Mouse (Mus musculus): ENCODE results near the gene Lgalsl.

DNA sequence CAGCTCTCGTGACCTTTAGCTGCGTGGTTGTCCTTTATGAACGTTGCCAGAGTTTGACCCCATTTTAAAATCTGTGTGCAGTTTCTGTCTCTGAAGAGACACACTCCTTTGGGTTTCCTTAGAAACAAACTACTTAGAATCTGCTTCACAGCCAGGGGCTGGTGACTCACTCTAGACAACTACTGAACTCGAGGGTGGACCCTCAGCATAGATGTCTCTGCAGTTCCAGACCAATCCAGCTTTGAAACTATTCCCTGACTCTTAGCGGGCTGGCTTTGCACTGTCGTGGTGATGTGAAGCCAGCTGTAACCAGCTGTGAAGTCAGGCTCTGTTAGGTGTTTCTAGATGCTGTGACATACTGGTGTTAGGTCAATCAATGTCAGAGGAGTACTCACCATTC, 33.8 kb upstream of the Lgalsl start:
- no peak for TF ChIP-seq CTCF (IDR thresholded peaks at IDR 0.05; ENCODE audit: insufficient read depth, low read depth, low read length)
- TF ChIP-seq POLR2A (IDR thresholded peaks at IDR 0.05; ENCODE audit: insufficient read depth, low read depth, low read length), result no peak
